Mouse (Mus musculus): ENCODE data around the gene Urgcp. TPM values are rescaled to one million over a fixed set of nuclear protein-coding genes. Genes with fewer than 3 reads are reported as not detected.

Urgcp gene
- polyA plus RNA-seq, 1 experiment from 2014 or later, result 29.1 TPM

DNA sequence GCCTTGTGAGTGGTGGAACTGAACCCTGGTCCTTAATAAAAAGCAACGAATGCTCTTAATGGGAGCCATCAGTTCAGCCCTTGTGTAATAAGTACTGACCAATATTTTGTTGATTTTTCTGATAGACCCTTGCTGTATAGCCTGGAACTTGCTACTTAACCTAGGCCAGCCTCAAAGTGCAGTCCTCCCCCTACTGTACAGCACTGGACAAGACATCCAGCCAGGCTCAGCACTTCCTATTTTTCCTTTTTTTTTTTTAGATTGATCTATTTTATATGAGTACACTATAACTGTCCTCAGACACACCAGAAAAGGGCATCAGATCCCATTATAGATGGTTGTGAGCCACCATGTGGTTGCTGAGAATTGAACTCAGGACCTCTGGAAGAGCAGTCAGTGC is 58.8 kb downstream of the Urgcp start:
- H3K4me1 ChIP-seq (replicated peaks), result peaks cover 16% of the 10 kb centered on the region
- H3K27ac ChIP-seq (replicated peaks), result no peak overlapping the region
- no peak overlapping the region for H3K9ac ChIP-seq
- WGBS, result 95% methylated on average over 1 of the region's 1 CpGs
- H3K27me3 ChIP-seq, result no peaks in the 10 kb centered on the region
- peaks cover 24% of the 10 kb centered on the region for H3K36me3 ChIP-seq
- no peak overlapping the region for H3K4me2 ChIP-seq
- no peak overlapping the region for H3K4me3 ChIP-seq
- no peak for ATAC-seq (ENCODE audit: low read depth)
- H3K9me3 ChIP-seq, result no peaks in the 10 kb centered on the region

- WGBS, result 83% methylated on average over 6 of the region's 6 CpGs
- H3K4me2 ChIP-seq, result no peak overlapping the region
These were observed 59.2 kb downstream of the Urgcp start for GRCm38 (mm10) chr11:5702957-5703332.

DNA sequence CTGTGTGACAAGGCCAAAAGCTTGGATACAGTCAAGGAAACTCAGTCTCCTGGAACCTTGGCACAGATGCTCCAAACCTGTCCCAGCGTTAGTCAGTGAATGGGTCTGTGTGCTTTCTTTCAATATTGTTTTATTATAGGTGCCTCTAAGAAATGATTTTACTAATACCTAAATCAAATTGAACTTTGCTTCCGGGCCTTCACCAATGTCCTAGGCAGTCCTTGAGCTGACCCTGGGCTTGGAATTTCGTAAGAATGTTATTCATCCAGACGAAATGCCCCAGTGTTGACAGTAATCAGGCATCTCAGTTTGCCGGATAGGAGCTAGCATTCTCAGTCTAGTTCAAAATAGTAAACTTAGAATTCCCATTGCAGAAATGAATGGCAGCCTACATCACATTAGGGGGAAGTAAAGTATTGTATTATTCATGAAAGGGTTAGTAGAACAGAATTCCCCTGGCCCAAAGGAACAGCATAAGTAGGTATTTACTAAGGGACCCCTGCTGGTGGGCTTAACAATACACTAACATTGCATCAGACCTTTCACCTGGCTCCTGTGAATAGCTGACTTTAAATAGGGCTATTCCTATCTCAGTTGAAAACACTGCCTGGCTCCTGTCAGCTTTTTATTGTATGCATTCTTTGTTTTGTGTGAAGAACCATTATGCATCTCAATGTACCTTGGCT is 59.8 kb downstream of the Urgcp start:
- Histone ChIP-seq H3K4me1 (replicated peaks) (peaks cover 16% of the 10 kb centered on the region), H3K9ac (no peak overlapping the region), H3K9me3 (no peaks in the 10 kb centered on the region), H3K4me2 (no peak overlapping the region), H3K27ac (replicated peaks) (no peak overlapping the region), H3K27me3 (no peaks in the 10 kb centered on the region), H3K4me3 (no peak overlapping the region), H3K36me3 (peaks cover 24% of the 10 kb centered on the region)
- no peak for ATAC-seq (ENCODE audit: low read depth)
- WGBS, result 85% methylated on average over 5 of the region's 5 CpGs

More at GRCm38 (mm10) chr11:5702957-5703332, 59.2 kb downstream of the Urgcp start:
- Histone ChIP-seq H3K4me1 (replicated peaks) (peaks cover 16% of the 10 kb centered on the region), H3K4me3 (no peak overlapping the region), H3K9me3 (no peaks in the 10 kb centered on the region), H3K9ac (no peak overlapping the region), H3K27me3 (no peaks in the 10 kb centered on the region), H3K27ac (replicated peaks) (no peak overlapping the region), H3K36me3 (peaks cover 24% of the 10 kb centered on the region)
- no peak for ATAC-seq (ENCODE audit: low read depth)

DNA sequence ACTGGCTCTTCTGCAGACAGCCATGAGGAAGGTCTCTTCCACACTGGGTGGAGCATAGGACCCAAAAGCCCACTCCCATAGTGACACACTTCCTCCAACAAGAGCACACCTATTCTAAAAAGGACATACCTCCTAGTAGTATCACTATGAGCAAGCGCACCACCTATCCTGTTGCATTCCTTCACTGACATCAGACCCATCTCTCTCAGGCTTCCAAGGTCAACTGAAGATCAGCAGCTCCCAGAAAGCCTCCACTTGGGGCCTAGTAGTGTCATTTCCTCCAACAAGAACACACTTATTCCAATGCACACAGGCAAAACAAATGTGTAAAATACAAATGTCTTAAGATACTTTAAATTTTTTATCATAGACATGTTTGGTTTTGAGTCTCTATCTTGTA is 60.4 kb downstream of the Urgcp start:
- Histone ChIP-seq H3K27ac (replicated peaks) (no peak overlapping the region), H3K27me3 (no peaks in the 10 kb centered on the region), H3K36me3 (peaks cover 24% of the 10 kb centered on the region), H3K9ac (no peak overlapping the region), H3K4me1 (replicated peaks) (peaks cover 14% of the 10 kb centered on the region), H3K9me3 (no peaks in the 10 kb centered on the region), H3K4me3 (no peak overlapping the region), H3K4me2 (no peak overlapping the region)
- ATAC-seq (ENCODE audit: low read depth), result no peak
- 90% methylated on average over 1 of the region's 1 CpGs for WGBS

DNA sequence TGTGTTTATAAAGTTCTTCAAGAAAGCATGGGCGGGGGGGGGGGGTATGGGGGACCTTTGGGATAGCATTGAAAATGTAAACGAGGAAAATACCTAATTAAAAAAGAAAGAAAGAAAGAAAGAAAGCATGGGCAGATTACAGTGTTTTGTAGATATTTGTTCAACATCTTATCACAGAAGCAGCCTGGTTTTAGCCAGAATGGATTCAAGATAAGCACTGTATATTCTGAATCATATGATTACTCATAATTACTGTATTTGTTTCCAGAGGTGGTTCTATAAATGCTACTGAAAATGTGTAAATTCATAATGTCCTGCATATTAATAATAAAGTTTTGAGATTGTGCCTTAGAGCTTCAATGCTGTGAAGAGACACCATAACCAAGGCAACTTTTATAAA is 60.9 kb downstream of the Urgcp start:
- no peak overlapping the region for H3K4me3 ChIP-seq
- 78% methylated on average over 2 of the region's 2 CpGs for WGBS
- peaks cover 24% of the 10 kb centered on the region for H3K36me3 ChIP-seq
- H3K9me3 ChIP-seq, result no peaks in the 10 kb centered on the region
- H3K27me3 ChIP-seq, result no peaks in the 10 kb centered on the region
- no peak overlapping the region for H3K9ac ChIP-seq
- H3K27ac ChIP-seq (replicated peaks), result no peak overlapping the region
- H3K4me1 ChIP-seq (replicated peaks), result peaks cover 9% of the 10 kb centered on the region
- no peak for ATAC-seq (ENCODE audit: low read depth)
- no peak overlapping the region for H3K4me2 ChIP-seq

- no peak for ATAC-seq (ENCODE audit: low read depth)
- Histone ChIP-seq H3K4me2 (no peak overlapping the region), H3K27me3 (no peaks in the 10 kb centered on the region), H3K4me3 (no peak overlapping the region), H3K4me1 (replicated peaks) (peaks cover 4% of the 10 kb centered on the region), H3K36me3 (peaks cover 24% of the 10 kb centered on the region), H3K9ac (no peak overlapping the region), H3K9me3 (no peaks in the 10 kb centered on the region), H3K27ac (replicated peaks) (no peak overlapping the region)
- WGBS, result 88% methylated on average over 7 of the region's 7 CpGs
These were observed 61.4 kb downstream of the Urgcp start for GRCm38 (mm10) chr11:5700808-5701207.

GRCm38 (mm10) chr11:5691775-5692174 is 70.4 kb downstream of the Urgcp start:
- 0 out of 2 replicates have a peak, but pooled peaks cover 4% of the 10 kb centered on the region for H3K9me3 ChIP-seq
- 41% methylated on average over 7 of the region's 7 CpGs for WGBS
- no peaks in the 10 kb centered on the region for H3K27me3 ChIP-seq
- H3K36me3 ChIP-seq, result no peaks in the 10 kb centered on the region
- H3K27ac ChIP-seq (replicated peaks), result no peak overlapping the region
- no peak overlapping the region for H3K4me2 ChIP-seq
- no peaks in the 10 kb centered on the region for H3K4me1 ChIP-seq (replicated peaks)
- no peak for ATAC-seq (ENCODE audit: low read depth)
- H3K4me3 ChIP-seq, result no peak overlapping the region
- H3K9ac ChIP-seq, result no peak overlapping the region

DNA sequence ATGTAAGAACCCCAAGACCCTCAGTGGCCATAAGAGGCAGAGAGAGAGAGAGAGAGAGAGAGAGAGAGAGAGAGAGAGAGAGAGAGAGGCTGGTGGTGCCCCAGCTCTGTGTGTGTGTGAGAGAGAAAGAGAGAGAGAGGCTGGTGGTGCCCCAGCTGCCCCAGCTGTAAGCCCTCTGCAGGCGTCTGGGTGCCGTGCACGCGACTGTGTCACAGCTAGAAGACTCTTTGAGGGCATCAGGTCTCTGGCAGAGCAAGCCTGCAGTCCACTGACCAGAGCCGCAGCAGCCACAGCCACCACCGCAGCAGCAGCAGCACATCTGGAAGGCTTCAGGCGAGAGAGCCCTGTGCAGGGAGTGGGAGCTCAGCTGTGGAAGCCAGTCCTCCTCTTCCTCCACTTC is 77.9 kb downstream of the Urgcp start:
- Histone ChIP-seq H3K27me3 (no peaks in the 10 kb centered on the region), H3K4me3 (no peak overlapping the region), H3K36me3 (no peaks in the 10 kb centered on the region), H3K27ac (replicated peaks) (no peak overlapping the region), H3K9me3 (no peaks in the 10 kb centered on the region), H3K4me2 (no peak overlapping the region), H3K9ac (no peak overlapping the region), H3K4me1 (replicated peaks) (no peaks in the 10 kb centered on the region)
- 41% methylated on average over 7 of the region's 7 CpGs for WGBS
- no peak for ATAC-seq (ENCODE audit: low read depth)

- no peaks in the 10 kb centered on the region for H3K36me3 ChIP-seq
- no peaks in the 10 kb centered on the region for H3K4me1 ChIP-seq (replicated peaks)
- no peak overlapping the region for H3K4me2 ChIP-seq
- ATAC-seq (ENCODE audit: low read depth), result no peak
- no peaks in the 10 kb centered on the region for H3K9me3 ChIP-seq
- 69% methylated on average over 6 of the region's 6 CpGs for WGBS
- H3K27ac ChIP-seq (replicated peaks), result no peak overlapping the region
- H3K27me3 ChIP-seq, result no peaks in the 10 kb centered on the region
- no peak overlapping the region for H3K9ac ChIP-seq
- H3K4me3 ChIP-seq, result no peak overlapping the region
These were observed 79.6 kb downstream of the Urgcp start for GRCm38 (mm10) chr11:5682541-5682940.

Other genes with a start within 250 kb of the Urgcp start
- gene Xbp1, start 241.7 kb downstream of the Urgcp start, polyA plus RNA-seq (2015; fragmentation: Nextera tagmentation; extraction: Ambion mirVana), result 136 and 166 TPM in 2 replicates
- gene Ccdc117, start 220.2 kb downstream of the Urgcp start, polyA plus RNA-seq (2015; fragmentation: Nextera tagmentation; extraction: Ambion mirVana), result 12.2 and 14.3 TPM in 2 replicates
- not detected in 2 replicates for gene Ankrd36, start 192.7 kb downstream of the Urgcp start, polyA plus RNA-seq (2015; fragmentation: Nextera tagmentation; extraction: Ambion mirVana)
- 180 and 183 TPM in 2 replicates for gene Mrps24, start 46.7 kb downstream of the Urgcp start, polyA plus RNA-seq (2015; fragmentation: Nextera tagmentation; extraction: Ambion mirVana)
- 143 and 168 TPM in 2 replicates for gene Dbnl, start 26.1 kb upstream of the Urgcp start, polyA plus RNA-seq (2015; fragmentation: Nextera tagmentation; extraction: Ambion mirVana)
- 3.5 and 8.8 TPM in 2 replicates for gene Pgam2, start 41.4 kb upstream of the Urgcp start, polyA plus RNA-seq (2015; fragmentation: Nextera tagmentation; extraction: Ambion mirVana)
- 5.0 and 5.4 TPM in 2 replicates for gene Polm, start 75.6 kb upstream of the Urgcp start, polyA plus RNA-seq (2015; fragmentation: Nextera tagmentation; extraction: Ambion mirVana)
- 23.6 and 24.7 TPM in 2 replicates for gene Aebp1, start 99.6 kb upstream of the Urgcp start, polyA plus RNA-seq (2015; fragmentation: Nextera tagmentation; extraction: Ambion mirVana)
- gene Pold2, start 115.9 kb upstream of the Urgcp start, polyA plus RNA-seq (2015; fragmentation: Nextera tagmentation; extraction: Ambion mirVana), result 52.2 and 59.0 TPM in 2 replicates
- gene Myl7, start 136.4 kb upstream of the Urgcp start, polyA plus RNA-seq (2015; fragmentation: Nextera tagmentation; extraction: Ambion mirVana), result 1.7 and 3.5 TPM in 2 replicates
- gene Gck, start 187.7 kb upstream of the Urgcp start, polyA plus RNA-seq (2015; fragmentation: Nextera tagmentation; extraction: Ambion mirVana), result 3.0 and 3.3 TPM in 2 replicates
- gene Ykt6, start 193.3 kb upstream of the Urgcp start, polyA plus RNA-seq (2015; fragmentation: Nextera tagmentation; extraction: Ambion mirVana), result 68.9 and 71.2 TPM in 2 replicates

Data from neural tube, embryonic 13.5 days (tissue).